Mouse (Mus musculus) cerebellum, postnatal 4 days (tissue): ENCODE results near the gene Gm12794.
"Not testable (repeated sequence)": the region's sequence is repeated elsewhere in the genome, so short reads cannot be mapped to it uniquely, and the experiment has no call there.

Experiments
- DNase-seq, 2 experiments: peaks; one replicate each; pipeline ENCODE4 v3.0.0; 2022; ENCODE audit warnings: low spot score in 2 of 2, mixed read lengths in 1 of 2

Gm12794 gene

DNA sequence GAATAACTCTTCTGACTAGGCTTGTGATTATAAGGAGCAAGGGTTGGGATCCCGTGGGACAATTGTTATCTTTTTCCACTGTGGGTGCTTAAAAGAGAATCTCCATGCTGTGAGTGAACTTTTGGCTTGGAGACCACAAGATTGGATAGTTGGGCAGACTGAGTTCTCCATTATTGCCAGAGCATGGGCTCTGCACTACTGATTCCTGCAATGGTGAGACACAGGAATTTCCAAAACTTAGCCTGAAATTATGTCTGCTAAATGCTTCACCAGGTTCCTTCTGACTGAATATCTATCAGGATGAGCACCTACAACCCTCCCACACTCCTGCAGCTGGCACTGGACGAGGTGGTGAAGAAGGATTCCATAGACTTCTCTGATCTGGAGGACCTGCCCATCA, at the start of gene Gm12794:
Gm12794 (plus strand) TSS at position 301 of the 400 bp plus-strand sequence.
- not testable (repeated sequence) for DNase-seq

DNA sequence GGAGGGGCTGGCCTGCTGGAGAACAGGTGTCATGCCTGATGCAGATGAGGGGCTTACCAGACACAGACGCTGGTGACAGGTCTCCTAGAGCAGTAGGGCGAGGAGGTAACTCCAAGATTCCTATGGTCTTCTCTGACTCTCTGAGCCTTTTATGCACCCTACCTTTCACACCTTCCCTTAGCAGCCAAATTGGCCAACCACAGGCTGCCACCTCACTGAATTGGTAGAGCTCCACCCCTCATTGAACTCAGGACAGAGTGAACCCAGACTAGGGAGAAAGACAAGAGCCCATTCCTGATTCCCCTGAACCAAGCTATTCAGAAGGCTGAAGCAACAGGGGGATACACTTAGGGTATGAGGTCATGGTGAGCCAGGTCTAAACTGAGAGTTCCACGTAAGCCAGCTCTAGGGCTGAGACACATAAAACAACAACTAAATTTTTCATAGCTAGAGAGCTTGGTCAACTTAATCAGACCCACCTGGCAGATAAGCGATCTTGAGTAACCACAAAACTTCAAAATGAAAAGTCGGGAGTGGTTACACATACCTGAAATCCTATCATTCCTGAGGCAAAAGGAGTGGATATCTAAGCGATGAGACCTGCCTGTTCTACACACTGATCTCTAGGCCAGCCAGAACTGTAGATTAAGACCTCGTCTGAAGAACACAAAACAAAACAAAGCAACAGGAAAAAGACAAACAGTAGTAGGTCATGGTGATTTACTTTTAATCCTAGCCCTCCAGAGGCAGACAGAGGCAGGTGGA, 46.4 kb upstream of the Gm12794 start, which contains the start of gene C130073F10Rik:
C130073F10Rik (minus strand) TSS at position 134 of the 765 bp plus-strand sequence.
- no peak for DNase-seq

DNA sequence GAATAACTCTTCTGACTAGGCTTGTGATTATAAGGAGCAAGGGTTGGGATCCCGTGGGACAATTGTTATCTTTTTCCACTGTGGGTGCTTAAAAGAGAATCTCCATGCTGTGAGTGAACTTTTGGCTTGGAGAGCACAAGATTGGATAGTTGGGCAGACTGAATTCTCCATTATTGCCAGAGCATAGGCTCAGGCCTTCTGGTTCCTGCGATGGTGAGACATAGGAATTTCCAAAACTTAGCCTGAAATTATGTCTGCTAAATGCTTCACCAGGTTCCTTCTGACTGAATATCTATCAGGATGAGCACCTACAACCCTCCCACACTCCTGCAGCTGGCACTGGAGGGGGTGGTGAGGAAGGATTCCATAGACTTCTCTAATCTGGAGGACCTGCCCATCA, 31.4 kb upstream of the Gm12794 start, which contains the start of gene Gm12800:
Gm12800 (plus strand) TSS at position 301 of the 400 bp plus-strand sequence.
- not testable (repeated sequence) for DNase-seq

DNA sequence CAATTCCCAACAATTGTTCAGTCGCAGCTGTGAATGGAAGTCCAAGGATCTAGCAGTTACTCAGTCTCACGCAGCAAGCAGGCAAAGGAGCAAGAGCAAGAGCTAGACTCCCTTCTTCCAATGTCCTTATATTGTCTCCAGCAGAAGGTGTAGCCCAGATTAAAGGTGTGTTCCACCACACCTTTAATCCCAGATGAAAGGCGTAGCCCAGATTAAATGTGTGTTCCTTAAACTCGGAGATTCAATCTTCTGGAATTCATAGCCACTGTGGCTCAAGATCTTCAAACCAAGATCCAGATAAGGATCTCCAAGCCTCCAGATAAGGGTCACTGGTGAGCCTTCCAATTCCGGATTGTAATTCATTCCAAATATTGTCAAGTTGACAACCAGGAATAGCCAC, 40.7 kb downstream of the Gm12794 start, which contains the start of gene Gm12790:
Gm12790 (minus strand) TSS at position 101 of the 400 bp plus-strand sequence.
- not testable (repeated sequence) for DNase-seq

DNA sequence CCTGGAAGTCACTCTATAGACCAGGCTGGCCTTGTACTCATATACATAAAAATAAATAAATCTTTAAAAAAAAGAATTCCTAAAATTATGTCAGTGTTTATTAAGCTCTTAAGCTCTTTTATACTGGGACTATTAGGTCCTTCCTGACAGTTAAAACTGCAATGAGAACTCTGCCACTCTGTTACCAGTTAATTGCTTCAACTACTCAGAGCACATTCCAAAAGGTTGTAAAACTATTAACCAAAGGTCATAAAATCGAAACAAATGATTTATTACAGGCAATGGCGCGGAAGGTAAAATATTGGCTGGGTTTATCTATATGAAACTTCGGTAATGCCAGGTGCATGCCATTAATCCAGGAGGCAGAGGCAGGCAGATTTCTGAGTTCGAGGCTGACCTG, 45.5 kb downstream of the Gm12794 start:
- no peak for DNase-seq

DNA sequence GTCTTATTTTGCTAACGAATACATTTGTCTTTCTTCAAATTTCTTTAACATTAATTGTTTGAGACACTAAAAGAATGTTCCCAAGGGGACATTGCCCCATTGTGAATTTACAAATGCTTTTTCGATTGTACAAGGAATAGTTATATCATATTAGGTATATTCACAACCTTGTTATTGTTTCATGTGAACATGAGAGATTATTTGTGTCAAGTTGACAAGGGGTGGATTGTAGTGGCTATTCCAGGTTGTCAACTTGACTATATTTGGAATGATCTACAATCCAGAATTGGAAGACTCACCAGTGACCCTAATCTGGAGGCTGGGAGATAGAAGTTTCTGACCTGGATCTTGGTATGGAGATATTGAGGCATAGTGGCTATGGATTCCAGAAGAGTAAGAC, 46.1 kb downstream of the Gm12794 start, which contains the start of gene Gm12789:
Gm12789 (plus strand) TSS at position 301 of the 400 bp plus-strand sequence.
- not testable (repeated sequence) for DNase-seq
